Mouse (Mus musculus) ovary, postnatal 10 days (tissue): ENCODE results near the gene Zwilch.
A peak's percentile ranks its signal among the peaks of the same experiment; 100 is the strongest.
"Not testable (repeated sequence)": the region's sequence is repeated elsewhere in the genome, so short reads cannot be mapped to it uniquely, and the experiment has no call there.

Experiments
- DNase-seq: peaks from one replicate; pipeline ENCODE4 v3.0.0; 2022; ENCODE audit warnings: low spot score

Zwilch gene

DNA sequence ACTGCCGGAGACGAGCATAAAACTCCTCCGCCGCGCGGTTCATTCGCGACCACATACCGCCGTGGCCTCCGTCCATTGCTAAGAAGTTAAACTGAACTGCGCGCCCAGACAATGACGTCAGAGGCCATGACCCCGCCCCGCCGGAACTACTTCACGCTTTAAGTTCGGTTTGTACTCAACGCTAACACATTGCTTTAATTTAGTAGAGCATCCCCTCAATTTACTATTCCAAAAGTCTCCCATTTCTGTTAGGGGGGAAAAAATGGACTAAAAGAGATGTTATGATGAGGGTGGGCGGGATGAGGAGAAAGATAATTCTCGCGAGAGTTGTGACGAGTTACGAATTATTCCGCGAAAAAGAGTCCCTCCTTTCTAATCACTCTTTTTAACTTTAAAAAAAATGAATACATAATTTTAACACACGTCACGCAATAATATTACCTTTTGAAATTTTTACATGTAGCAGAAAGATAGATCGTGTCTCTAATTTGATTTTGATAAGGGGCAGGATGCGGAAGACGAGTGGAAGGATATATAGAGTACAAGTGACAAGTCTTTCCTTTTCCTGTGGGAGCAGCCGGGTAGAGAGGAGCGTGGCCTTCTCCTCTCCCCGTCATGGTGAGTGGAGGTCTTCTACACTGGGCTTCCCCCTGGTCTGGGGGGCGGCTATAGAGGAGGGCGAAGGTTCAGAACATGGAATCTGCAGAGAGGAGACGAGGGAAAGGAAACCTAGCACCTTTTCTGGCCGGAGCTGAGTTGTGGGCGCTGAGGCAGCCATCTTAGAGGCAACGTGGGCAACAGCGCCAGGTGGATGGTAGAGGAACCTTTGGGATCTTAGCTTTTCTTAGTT is at the start of gene Zwilch, which contains the start of gene Rpl4:
Gene Zwilch (minus strand): TSS at position 289 of the 850 bp plus-strand sequence.
Gene Rpl4 (plus strand): TSS at position 560 of the 850 bp plus-strand sequence.
- peak; percentile 69 for DNase-seq

GRCm38 (mm10) chr9:64222098-64222497 is 49.2 kb upstream of the Zwilch start:
- DNase-seq, result no peak

DNA sequence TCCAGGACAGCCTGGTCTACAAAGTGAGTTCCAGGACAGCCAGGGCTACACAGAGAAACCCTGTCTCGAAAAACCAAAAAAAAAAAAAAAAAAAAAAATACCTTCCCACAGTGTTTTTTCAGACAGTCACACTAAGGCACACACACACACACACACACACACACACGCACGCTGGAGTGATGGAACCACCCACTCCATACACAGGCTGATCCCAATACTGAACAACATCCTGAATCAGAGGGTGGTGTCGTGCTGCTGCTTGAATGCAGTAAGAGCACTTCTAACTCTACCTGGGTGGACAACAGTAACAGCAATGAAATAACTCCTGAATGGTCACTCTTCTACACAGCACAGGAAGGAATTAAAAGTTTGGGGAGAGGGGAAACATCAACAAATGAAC is 48.6 kb upstream of the Zwilch start:
- no peak for DNase-seq

GRCm38 (mm10) chr9:64220603-64221002 is 47.7 kb upstream of the Zwilch start:
- no peak for DNase-seq

DNA sequence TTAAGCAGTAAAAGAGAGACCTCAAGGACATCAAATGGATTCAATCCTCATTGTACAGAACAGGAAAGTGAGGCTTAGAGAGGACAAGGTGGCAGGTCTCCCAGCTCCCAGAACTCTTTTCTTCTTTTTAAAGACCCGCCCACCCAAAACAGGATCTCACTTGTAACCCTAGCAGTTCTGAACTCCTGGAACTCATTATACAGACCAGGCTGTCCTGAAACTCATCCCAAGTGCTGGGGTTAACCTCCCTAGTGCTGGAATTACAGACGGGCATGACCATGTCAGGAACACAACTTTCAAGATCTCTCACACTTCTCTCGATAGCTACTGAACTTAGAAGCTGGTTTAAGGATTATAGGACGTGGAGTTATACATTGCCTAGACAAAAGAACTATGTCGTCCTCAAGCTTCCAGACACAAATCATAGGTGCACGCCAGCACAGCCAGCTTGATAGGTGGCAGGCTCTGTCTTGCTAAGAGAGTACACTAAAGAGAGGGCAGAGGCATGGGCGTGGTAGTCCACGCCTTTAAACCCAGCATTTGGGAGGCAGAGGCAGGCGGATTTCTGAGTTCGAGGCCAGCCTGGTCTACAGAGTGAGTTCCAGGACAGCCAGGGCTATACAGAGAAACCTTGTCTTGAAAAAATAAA is 47.0 kb upstream of the Zwilch start:
- DNase-seq, result no peak

DNA sequence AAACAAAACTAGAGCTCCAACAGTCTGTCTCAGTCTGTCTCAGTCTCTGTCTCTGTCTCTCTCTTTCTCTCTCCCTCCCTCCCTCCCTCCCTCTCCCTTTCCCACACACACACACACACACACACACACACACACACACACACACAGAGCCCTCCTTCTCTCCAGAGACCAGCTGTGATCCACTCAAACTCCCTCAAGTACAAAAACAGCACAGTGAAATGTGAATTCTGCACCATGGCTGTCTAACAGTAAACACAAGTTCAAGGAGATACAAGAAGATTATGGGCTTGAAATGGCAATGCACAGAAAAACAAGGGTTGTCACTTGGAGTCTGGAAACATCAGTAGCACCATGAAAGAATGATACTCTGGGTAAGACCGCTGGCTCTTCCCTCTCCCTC is 46.4 kb upstream of the Zwilch start:
- no peak for DNase-seq

GRCm38 (mm10) chr9:64217887-64218286 is 45.0 kb upstream of the Zwilch start:
- no peak for DNase-seq

- DNase-seq, result no peak
Measured at GRCm38 (mm10) chr9:64216641-64217040, 43.7 kb upstream of the Zwilch start.

GRCm38 (mm10) chr9:64216090-64216489 is 43.2 kb upstream of the Zwilch start:
- no peak for DNase-seq

GRCm38 (mm10) chr9:64214452-64214851 is 41.5 kb upstream of the Zwilch start:
- DNase-seq, result no peak

DNA sequence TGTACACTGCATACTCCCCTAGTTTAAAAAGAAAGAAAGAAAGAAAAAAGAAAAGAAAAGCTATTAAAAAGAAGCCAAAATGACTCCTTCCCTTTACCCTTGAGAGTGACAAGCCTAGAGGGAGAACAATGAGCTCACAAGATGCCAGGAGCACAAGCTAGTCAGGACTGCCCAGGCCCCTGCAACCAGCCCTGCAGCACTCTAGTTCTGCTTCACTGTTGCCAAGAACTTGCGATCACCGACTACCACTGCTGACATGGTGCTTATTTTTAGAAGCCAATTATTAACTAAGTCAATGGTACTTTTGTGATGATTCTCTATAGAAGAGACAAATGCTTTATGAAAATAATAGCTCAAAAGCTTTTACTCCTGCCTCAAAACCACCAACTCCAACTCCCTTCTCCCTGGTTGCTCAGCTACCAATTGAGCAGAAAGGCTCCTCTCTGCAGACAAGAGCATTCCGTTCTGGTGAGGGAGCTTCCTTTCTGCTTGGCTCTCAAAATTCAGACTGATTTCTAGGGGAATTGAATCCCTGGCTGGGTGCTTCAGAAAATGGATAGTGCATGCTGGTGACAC is 34.7 kb upstream of the Zwilch start:
- no peak for DNase-seq

DNA sequence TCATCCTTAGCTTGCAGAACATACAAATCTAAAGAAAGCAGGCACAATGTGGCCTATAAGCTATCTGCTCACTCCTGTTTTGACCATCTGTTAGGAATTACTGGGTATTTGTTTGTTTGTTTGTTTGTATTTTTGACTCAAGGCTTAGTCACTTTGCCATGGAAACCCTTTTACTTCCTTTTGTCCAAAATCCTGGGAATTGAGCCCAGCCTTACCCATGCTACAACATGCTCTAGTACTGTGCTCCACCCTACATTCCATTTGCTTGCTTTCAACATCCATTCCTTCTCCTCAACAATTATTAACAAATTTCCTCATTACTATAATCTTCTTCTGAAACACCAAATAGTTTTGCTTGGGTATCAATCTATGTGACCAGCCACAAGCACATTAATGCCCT is 30.0 kb upstream of the Zwilch start:
- DNase-seq, result no peak

GRCm38 (mm10) chr9:64202331-64202730 is 29.4 kb upstream of the Zwilch start:
- no peak for DNase-seq

DNA sequence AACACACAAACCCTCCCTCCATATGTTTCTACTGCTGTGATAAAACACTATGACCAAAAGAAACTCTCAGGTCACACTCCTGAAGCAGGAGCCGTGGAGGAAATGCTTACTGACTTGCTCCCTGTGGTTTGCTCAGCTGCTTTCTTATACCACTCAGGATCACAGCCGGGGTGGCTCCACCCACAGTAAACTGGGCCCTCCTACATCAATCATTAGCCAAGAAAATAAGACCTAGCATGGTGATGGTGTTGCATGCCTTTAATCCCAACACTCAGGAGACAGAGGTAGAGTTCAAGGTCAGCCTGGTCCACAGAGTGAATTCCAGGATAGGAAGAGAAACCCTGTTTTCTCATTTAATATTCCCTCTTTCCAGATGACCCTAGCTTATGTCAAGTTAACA is 27.0 kb upstream of the Zwilch start:
- no peak for DNase-seq

GRCm38 (mm10) chr9:64198763-64199418 is 26.0 kb upstream of the Zwilch start:
- not testable (repeated sequence) for DNase-seq

DNA sequence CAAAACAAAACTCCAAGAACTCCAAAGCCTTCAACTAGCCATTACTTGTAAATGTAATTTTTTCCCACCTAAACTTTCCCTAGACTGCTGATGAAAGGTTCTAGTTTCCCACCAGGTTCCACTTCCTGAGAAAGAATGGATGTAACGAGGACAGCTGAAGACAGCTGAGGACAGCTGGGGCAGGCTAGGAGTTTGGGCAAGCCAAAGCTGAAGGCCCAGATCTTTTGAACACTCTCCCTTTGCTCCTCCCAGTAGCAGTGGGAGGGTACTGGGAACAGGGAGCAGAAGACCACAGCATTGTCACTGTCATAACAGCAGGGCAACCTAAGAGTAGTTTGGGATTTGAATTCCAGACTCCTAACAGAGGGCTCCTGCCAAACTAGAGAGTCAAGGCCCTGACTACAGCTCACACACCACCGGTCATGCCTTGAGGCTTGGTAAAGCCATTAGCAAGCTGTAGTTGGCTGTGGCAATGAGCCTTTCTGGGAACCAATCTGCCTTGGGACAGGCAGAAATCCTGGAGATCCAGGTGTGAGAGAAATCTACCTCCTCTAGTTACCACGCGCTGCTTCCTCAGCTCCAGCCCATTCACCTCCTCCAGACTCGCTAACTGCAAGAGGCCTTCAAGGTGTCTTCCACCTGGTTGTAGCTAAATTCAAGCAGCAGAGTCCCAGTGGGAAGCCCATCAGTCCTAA is 25.3 kb upstream of the Zwilch start:
- DNase-seq, result no peak

DNA sequence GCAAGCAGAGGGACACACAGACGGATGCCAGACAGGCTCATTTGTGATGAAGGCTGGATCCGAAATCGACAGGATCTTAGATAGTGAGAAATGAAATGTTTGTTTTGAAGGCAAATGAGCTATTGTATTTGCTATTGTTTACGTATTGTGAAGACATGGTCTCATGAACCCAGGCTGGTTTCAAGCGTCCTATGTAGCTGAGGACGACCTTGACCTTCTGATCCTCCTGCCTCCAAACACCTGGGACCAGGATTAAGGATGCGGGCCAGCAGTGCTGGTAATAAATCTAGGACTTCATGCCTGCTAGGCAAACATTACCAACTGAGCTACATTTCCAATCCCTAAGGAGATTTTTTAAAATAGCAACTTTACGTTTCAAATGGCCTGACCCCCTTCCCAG is 24.6 kb upstream of the Zwilch start:
- DNase-seq, result no peak

- no peak for DNase-seq
Measured at GRCm38 (mm10) chr9:64195554-64195953, 22.6 kb upstream of the Zwilch start.

- DNase-seq, result no peak
Measured at GRCm38 (mm10) chr9:64193879-64194278, 21.0 kb upstream of the Zwilch start.

DNA sequence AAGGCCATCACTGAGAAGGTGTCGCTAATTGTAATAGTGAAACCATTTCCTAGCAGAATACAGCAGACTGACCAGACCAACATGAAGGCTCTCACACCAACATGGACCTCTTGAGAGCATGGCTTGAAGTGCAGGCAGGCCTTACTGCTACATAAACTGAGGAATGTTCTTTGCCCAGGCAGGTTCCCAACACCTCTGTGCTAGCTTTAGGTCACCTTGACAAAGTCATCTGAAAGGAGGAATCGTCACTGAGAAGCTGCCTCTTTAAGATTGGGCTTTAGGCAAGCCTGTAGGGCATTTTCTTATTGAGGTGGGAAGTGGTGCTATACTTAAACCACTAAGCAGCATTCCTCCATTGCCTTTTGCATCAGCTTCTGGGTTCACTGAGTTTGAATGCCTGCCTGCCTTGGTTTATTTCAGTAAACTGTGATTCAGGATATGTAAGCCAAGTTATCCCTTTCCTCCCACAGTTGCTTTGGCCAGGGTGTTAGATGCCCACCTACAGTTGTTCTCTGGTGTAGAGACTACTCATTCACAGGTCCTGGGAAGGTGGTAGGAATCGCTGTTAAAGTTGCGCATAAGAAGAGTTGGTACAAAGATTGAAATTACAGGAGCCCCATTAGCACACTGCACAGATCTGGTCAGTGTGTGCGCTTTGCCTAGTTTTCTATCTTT is 11.4 kb upstream of the Zwilch start:
- no peak for DNase-seq

DNA sequence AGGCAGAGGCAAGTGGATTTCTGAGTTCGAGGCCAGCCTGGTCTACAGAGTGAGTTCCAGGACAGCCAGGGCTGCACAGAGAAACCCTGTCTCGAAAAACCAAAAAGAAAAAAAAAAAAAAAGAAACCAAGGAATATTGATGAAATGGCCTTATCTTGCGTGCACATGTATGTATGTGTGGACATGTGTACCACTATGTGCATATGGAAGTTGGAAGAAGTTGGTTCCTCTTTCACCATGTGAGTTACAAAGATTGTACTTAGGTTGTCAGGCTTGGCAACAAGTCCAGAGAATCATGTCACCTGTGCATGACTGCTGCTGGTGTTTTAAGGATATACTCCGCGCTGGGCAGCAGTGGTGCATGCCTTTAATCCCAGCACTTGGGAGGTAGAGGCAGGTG is 10.4 kb upstream of the Zwilch start:
- not testable (repeated sequence) for DNase-seq
